Mouse (Mus musculus) heart, postnatal 0 days (tissue): ENCODE results near the gene Myo9a. TPM values are rescaled to one million over a fixed set of nuclear protein-coding genes. Genes with fewer than 3 reads are reported as not detected.
A peak's percentile ranks its signal among the peaks of the same experiment; 100 is the strongest.

ENCODE experiments used
- ATAC-seq: fragments of 200-750 bp; cut with Nextera tagmentation; 2 replicates; pipeline ENCODE4 v1.8.0; 2017; ENCODE audit warnings: low read depth, moderate number of reproducible peaks, moderate library complexity; ENCODE audit not compliant: insufficient read depth
- DNase-seq: peaks from one replicate; pipeline ENCODE4 v3.0.0-alpha.2; 2016; ENCODE audit warnings: low spot score
- H3K27ac ChIP-seq: fragments of 300-500 bp; sonication (generic); 2 replicates; pipeline ENCODE4 v1.5.1; 2014; ENCODE audit warnings: low read depth, mild to moderate bottlenecking
- H3K27me3 ChIP-seq: fragments of 300-500 bp; sonication (generic); 2 replicates; pipeline ENCODE4 v1.6.1; 2014; ENCODE audit warnings: low read length, mixed read lengths; ENCODE audit not compliant: control insufficient read depth, insufficient read depth
- H3K36me3 ChIP-seq: fragments of 300-500 bp; sonication (generic); replicated peaks from 2 replicates; pipeline ENCODE4 v1.6.1; 2014; ENCODE audit warnings: low read length, mixed read lengths; ENCODE audit not compliant: control insufficient read depth, insufficient read depth
- H3K4me1 ChIP-seq: fragments of 300-500 bp; sonication (generic); 2 replicates; pipeline ENCODE4 v1.6.1; 2014; ENCODE audit warnings: antibody characterized with exemption; ENCODE audit not compliant: control insufficient read depth, insufficient read depth
- H3K4me2 ChIP-seq: fragments of 300-500 bp; sonication (generic); 2 replicates; pipeline ENCODE4 v1.6.1; 2014; ENCODE audit warnings: low read depth, mild to moderate bottlenecking, low read length, moderate library complexity
- H3K4me3 ChIP-seq: fragments of 300-500 bp; sonication (generic); 2 replicates; pipeline ENCODE4 v1.5.1; 2014; ENCODE audit warnings: low read depth, low read length
- H3K9ac ChIP-seq: fragments of 300-500 bp; sonication (generic); replicated peaks from 2 replicates; pipeline ENCODE4 v1.6.1; 2014; ENCODE audit warnings: low read depth, low read length, mixed read lengths
- H3K9me3 ChIP-seq: fragments of 300-500 bp; sonication (generic); replicated peaks from 2 replicates; pipeline ENCODE4 v1.6.1; 2016; ENCODE audit warnings: low read length; ENCODE audit not compliant: control insufficient read depth
- CTCF ChIP-seq: IDR thresholded peaks from 2 replicates; pipeline ENCODE4 v1.5.1; 2016; ENCODE audit warnings: antibody characterized with exemption, control low read depth, low read depth
- EP300 ChIP-seq: IDR thresholded peaks from 2 replicates; pipeline ENCODE4 v1.6.1; 2016; ENCODE audit warnings: antibody characterized with exemption, low read depth
- WGBS: fragments of 180-500 bp; shearing (Covaris S2); extraction: QIAGEN DNeasy Blood & Tissue Kit; methylation state at CpG from one replicate; pipeline ENCODE4 v1.1.7; 2014; 5-methylcytosine and 5-hydroxymethylcytosine counted together
- polyA plus RNA-seq: library from polyadenylated mRNA; unstranded; fragments of >200 nt; fragmentation: Nextera tagmentation; extraction: Ambion mirVana; gene quantifications from 2 replicates; pipeline ENCODE4 v1.2.1, GENCODE M21; 2015
- total RNA-seq: library from RNA; depleted of rRNA; stranded (reverse); fragments of >200 nt; gene quantifications from 2 replicates; pipeline ENCODE4 v1.2.3, GENCODE M21; 2014; ENCODE audit warnings: low replicate concordance

Myo9a gene
- total and polyA plus RNA-seq, 2 experiments from 2014 or later = 4.5 to 12.2 TPM

DNA sequence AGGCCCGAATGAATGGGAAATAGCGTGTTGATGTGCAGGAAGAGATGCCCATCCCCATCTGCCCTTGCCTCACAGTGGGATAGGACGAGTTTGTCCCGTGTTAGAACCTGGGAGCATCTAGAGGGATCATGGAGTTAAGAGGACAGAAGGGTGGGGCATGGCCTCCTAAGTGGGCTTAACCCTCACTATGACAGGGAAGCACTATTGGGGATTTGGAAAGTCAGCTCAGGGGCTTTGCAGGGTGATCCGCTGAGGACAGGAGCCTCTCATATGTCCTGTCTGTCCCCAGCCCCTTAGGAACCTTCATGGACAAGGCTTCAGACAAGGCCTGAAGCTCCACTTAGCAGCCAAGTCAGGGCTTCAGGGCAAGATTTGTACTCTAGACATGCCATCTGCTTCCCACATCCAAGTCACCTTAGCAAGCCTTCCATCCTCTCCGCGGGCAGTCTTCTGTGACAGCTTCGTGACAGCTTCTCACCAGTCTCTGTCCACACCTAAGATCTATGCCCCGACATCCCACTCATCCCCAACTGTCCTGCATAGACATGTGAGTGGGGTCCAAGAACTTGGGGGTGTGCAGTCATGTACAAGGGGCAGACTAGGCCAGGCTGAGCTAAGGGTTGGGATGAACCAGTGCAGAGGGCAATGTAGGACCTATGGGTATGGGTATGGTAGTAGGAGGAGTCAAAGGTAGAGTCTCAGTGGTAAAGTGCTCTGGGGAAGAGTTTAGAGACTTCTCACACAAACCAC is 200.5 kb downstream of the Myo9a start:
- TF ChIP-seq CTCF (no peak), EP300 (no peak)
- no peak for ATAC-seq
- WGBS = 88% methylated on average over 9 of the region's 9 CpGs
- H3K4me1 ChIP-seq = peaks cover 9% of the 10 kb centered on the region; the same call in 1 of the 2 replicates
- no peak overlapping the region for H3K27ac ChIP-seq
- no peak overlapping the region for H3K9ac ChIP-seq
- H3K27me3 ChIP-seq = no peaks in the 10 kb centered on the region
- H3K36me3 ChIP-seq = no peaks in the 10 kb centered on the region
- H3K4me2 ChIP-seq = no peak overlapping the region
- no peaks in the 10 kb centered on the region for H3K9me3 ChIP-seq
- no peak for DNase-seq
- H3K4me3 ChIP-seq = no peak overlapping the region

DNA sequence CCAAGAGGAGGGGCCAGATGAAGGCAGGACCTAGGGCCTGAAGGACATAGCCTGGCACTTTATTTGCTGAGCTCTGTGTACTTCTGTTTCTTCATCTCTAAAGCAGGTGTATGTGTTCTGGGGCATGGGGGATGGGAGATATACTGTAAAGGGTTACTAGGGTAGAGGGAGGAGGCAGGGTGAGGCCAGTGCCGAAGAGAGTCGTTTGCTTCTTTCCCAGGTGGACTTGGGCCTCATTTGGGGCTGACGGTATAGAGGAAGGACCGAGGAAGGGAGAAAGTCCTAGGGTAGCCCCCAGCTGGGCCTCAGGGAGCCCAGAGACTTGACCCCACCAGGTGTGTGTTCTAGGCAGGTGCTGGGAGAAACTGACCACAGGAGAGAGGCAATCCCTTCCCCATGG is 201.2 kb downstream of the Myo9a start:
- DNase-seq (no peak), ATAC-seq (no peak)
- Histone ChIP-seq H3K4me2 (no peak overlapping the region), H3K4me1 (peaks cover 9% of the 10 kb centered on the region; the same call in 1 of the 2 replicates), H3K27ac (no peak overlapping the region), H3K36me3 (no peaks in the 10 kb centered on the region), H3K9me3 (no peaks in the 10 kb centered on the region), H3K9ac (no peak overlapping the region), H3K27me3 (no peaks in the 10 kb centered on the region), H3K4me3 (no peak overlapping the region)
- TF ChIP-seq CTCF (no peak), EP300 (no peak)
- 66% methylated on average over 4 of the region's 4 CpGs for WGBS

DNA sequence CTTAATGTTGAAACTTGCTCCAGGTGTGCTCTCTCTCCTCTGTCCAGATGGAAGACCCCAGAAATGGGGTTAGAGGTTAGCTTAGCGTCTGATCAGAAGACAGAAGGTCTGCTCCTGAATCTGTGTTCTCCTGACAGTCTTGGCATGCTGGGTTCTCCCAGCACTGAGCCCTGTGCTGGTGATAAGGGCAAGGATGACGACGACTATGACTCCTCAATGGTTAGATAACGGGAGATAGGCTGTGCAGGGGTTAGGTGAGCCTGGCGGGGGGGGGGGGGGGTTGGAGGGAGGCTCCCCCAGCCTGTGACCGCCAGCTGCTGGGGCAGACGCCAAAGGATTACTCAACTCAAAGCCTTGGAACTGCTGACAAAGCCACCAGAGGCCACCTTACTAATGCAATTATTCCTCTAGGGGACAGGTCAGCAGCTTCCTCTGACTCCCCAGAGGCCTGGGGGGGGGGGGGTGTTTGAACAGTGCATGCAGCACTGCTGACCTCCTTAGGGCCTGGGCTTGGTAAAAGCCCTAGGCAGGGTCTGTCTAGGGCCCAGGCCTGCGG is 201.9 kb downstream of the Myo9a start:
- no peaks in the 10 kb centered on the region for H3K36me3 ChIP-seq
- no peak overlapping the region for H3K4me3 ChIP-seq
- no peak for ATAC-seq
- H3K27me3 ChIP-seq = no peaks in the 10 kb centered on the region
- H3K27ac ChIP-seq = no peak overlapping the region
- H3K9ac ChIP-seq = no peak overlapping the region
- H3K4me2 ChIP-seq = no peak overlapping the region
- no peak for DNase-seq
- TF ChIP-seq CTCF = no peak
- no peak for TF ChIP-seq EP300
- H3K9me3 ChIP-seq = no peaks in the 10 kb centered on the region
- H3K4me1 ChIP-seq = peaks cover 9% of the 10 kb centered on the region; the same call in 1 of the 2 replicates
- WGBS = 41% methylated on average over 8 of the region's 8 CpGs

DNA sequence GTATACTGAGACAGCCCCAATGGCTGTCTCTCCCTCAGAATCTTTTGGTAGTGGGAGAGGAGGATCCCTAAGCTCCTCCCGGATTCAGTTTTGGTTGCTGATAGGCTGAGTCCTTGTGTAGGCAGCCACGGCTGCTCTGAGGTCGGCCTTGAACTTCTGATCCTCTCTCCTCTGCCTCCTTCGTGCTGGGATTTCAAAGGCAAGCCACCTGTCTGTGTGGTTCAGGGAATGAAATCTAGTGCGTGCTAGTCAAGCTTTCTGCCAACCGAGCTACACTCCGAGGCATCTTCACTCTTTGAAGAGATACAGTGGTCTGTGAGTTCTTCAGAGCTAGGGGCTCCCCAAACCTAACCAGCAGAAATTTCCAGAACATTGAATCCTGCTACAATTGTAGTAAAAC is 202.9 kb downstream of the Myo9a start:
- DNase-seq = no peak
- Histone ChIP-seq H3K4me1 (peaks cover 9% of the 10 kb centered on the region; the same call in 1 of the 2 replicates), H3K4me2 (no peak overlapping the region), H3K9me3 (no peaks in the 10 kb centered on the region), H3K36me3 (no peaks in the 10 kb centered on the region), H3K9ac (no peak overlapping the region), H3K27ac (no peak overlapping the region), H3K27me3 (no peaks in the 10 kb centered on the region), H3K4me3 (no peak overlapping the region)
- TF ChIP-seq CTCF (no peak), EP300 (no peak)
- WGBS = 85% methylated on average over 7 of the region's 7 CpGs
- ATAC-seq = no peak

DNA sequence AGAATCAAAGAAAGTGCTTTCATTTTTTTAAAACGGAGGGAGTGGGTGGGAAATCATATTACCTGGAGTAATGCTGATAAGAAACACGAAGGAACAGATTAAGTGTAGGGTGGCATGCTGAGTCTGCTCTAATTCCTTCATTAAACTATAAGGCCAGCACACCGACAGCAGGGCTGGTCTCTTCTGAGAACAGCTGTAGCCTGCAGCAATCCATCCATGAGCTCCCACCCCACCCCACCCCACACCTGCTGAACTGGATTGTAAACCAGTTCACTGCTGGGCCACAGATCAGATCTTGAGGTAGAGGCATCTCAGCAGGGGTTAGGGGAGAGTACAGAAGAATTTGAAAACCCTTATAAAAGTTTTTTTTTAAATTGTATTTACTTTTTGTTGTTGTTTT is 204.5 kb downstream of the Myo9a start:
- H3K4me2 ChIP-seq = no peak overlapping the region
- H3K27ac ChIP-seq = 0 out of 2 replicates have a peak overlapping the region, but pooled peaks have one; percentile 54
- ATAC-seq = no peak

More for the DNA sequence above, 204.5 kb downstream of the Myo9a start:
- Histone ChIP-seq H3K36me3 (no peaks in the 10 kb centered on the region), H3K27me3 (no peaks in the 10 kb centered on the region), H3K4me1 (peaks cover 9% of the 10 kb centered on the region; the same call in 1 of the 2 replicates), H3K4me3 (no peak overlapping the region), H3K9me3 (no peaks in the 10 kb centered on the region), H3K9ac (no peak overlapping the region)
- WGBS = 36% methylated on average over 3 of the region's 3 CpGs
- no peak for DNase-seq
- no peak for TF ChIP-seq EP300
- no peak for TF ChIP-seq CTCF
